In genomic region chrX:7947108-7947899, GRCm38 (mm10) we compare ENCODE assay signal across 8 mouse cellular contexts. TPM values are rescaled to one million over a fixed set of nuclear protein-coding genes. Genes with fewer than 3 reads are reported as not detected.
DNase-seq lines count a peak whose midpoint lies in the region; ATAC-seq and TF ChIP-seq lines count a peak whose summit lies in the region.

TSS of gene Hdac6 (minus strand) at chrX:7947889.

- peak; percentile 44 for ATAC-seq in heart, embryonic 11.5 days (replicated peaks; ENCODE audit: insufficient number of reproducible peaks, low FRiP score, low TSS enrichment)
- ATAC-seq in kidney, embryonic 14.5 days (ENCODE audit: low FRiP score, low TSS enrichment): peak; percentile 53
- ATAC-seq in liver, embryonic 15.5 days (ENCODE audit: insufficient read depth): no peak

- WGBS in spleen, adult 2 months: 29% methylated on average over 37 of the region's 37 CpGs
- 8% methylated on average over 36 of the region's 37 CpGs for WGBS in cerebellum, adult 2 months
- 13% methylated on average over 35 of the region's 37 CpGs for WGBS in heart, embryonic 11.5 days (ENCODE audit: insufficient replicate concordance)
- 32% methylated on average over 35 of the region's 37 CpGs for WGBS in kidney, embryonic 14.5 days
- 16% methylated on average over 37 of the region's 37 CpGs for WGBS in liver, embryonic 15.5 days (ENCODE audit: insufficient replicate concordance)

- H3K36me3 ChIP-seq in spleen, adult 2 months (ENCODE audit: control insufficient read depth, insufficient read depth, low read length): no peaks in the 10 kb centered on the region
- no peaks in the 10 kb centered on the region for H3K36me3 ChIP-seq in heart, embryonic 11.5 days (ENCODE audit: control insufficient read depth, insufficient read depth, low read length)
- no peaks in the 10 kb centered on the region for H3K36me3 ChIP-seq in kidney, embryonic 14.5 days (ENCODE audit: control insufficient read depth, insufficient read depth, low read length)
- H3K36me3 ChIP-seq in liver, embryonic 15.5 days (replicated peaks): no peaks in the 10 kb centered on the region

- no peaks in the 10 kb centered on the region for H3K27me3 ChIP-seq in spleen, adult 2 months (ENCODE audit: control insufficient read depth, insufficient read depth, low read length)
- no peaks in the 10 kb centered on the region for H3K27me3 ChIP-seq in cerebellum, adult 2 months (ENCODE audit: control insufficient read depth, insufficient read depth, low read length)
- H3K27me3 ChIP-seq in heart, embryonic 11.5 days (ENCODE audit: control insufficient read depth, insufficient read depth, low read length): no peaks in the 10 kb centered on the region
- H3K27me3 ChIP-seq in kidney, embryonic 14.5 days (ENCODE audit: control insufficient read depth, insufficient read depth, low read length): no peaks in the 10 kb centered on the region
- no peaks in the 10 kb centered on the region for H3K27me3 ChIP-seq in liver, embryonic 15.5 days

- H3K27ac ChIP-seq in spleen, adult 2 months (ENCODE audit: insufficient read depth, low read length): 0 out of 2 replicates have a peak within 1 kb of the TSS, but pooled peaks have one; percentile 13
- peak within 1 kb of the TSS; percentile 65; the same call in 1 of the 2 replicates for H3K27ac ChIP-seq in cerebellum, adult 2 months (ENCODE audit: insufficient read depth, low read length)
- H3K27ac ChIP-seq in heart, embryonic 11.5 days (ENCODE audit: low read depth, low read length): peak within 1 kb of the TSS; percentile 35; the same call in 1 of the 2 replicates
- H3K27ac ChIP-seq in kidney, embryonic 14.5 days (ENCODE audit: low read depth, low read length): peak within 1 kb of the TSS; percentile 2; the same call in 1 of the 2 replicates
- peak within 1 kb of the TSS; percentile 55; the same call in 1 of the 2 replicates for H3K27ac ChIP-seq in liver, embryonic 15.5 days (replicated peaks)

- H3K4me2 ChIP-seq in heart, embryonic 11.5 days: peak within 1 kb of the TSS; percentile 62
- peak within 1 kb of the TSS; percentile 47 for H3K4me2 ChIP-seq in kidney, embryonic 14.5 days (replicated peaks; ENCODE audit: low read depth, low read length)
- H3K4me2 ChIP-seq in liver, embryonic 15.5 days: peak within 1 kb of the TSS; percentile 79

- no peaks in the 10 kb centered on the region for H3K9me3 ChIP-seq in heart, embryonic 11.5 days (replicated peaks; ENCODE audit: control insufficient read depth, low read length)
- no peaks in the 10 kb centered on the region for H3K9me3 ChIP-seq in kidney, embryonic 14.5 days (ENCODE audit: control insufficient read depth, low read length)
- no peaks in the 10 kb centered on the region for H3K9me3 ChIP-seq in liver, embryonic 15.5 days (replicated peaks)

- no peak for TF ChIP-seq CTCF in spleen, adult 2 months (IDR thresholded peaks at IDR 0.05; ENCODE audit: extremely low read depth, insufficient read depth, insufficient read length, insufficient replicate concordance)
- no peak for TF ChIP-seq CTCF in cerebellum, adult 2 months (IDR thresholded peaks at IDR 0.05; ENCODE audit: borderline replicate concordance, insufficient read depth, low read depth, low read length)

- no peak for TF ChIP-seq POLR2A in spleen, adult 2 months (IDR thresholded peaks at IDR 0.05; ENCODE audit: low read depth, low read length)
- 0 out of 2 replicates have a peak, but pooled peaks have one; percentile 23 for TF ChIP-seq POLR2A in cerebellum, adult 2 months (IDR thresholded peaks at IDR 0.05; ENCODE audit: borderline replicate concordance, insufficient read depth, low read length)

- DNase-seq in spleen, adult 2 months (ENCODE audit: low read depth in 1 of 2, low spot score in 2 of 2): no peak
- no peak for DNase-seq in spleen, postnatal 36 days (ENCODE audit: low spot score in 2 of 2)
- peak; percentile 12 to 26 for DNase-seq in cerebellum, adult 2 months
- DNase-seq in right cerebral cortex, postnatal 36 days (ENCODE audit: low spot score in 2 of 2): no peak
- DNase-seq in urinary bladder, postnatal 10 days (ENCODE audit: low spot score): no peak

- peak within 1 kb of the TSS; percentile 67; the same call in 1 of the 2 replicates for H3K9ac ChIP-seq in heart, embryonic 11.5 days (ENCODE audit: low read depth, low read length)
- H3K9ac ChIP-seq in kidney, embryonic 14.5 days (ENCODE audit: low read depth, low read length): peak within 1 kb of the TSS; percentile 58
- peak within 1 kb of the TSS; percentile 59 for H3K9ac ChIP-seq in liver, embryonic 15.5 days

- H3K4me1 ChIP-seq in spleen, adult 2 months (ENCODE audit: control insufficient read depth, insufficient read depth, insufficient read length): no peaks in the 10 kb centered on the region; the same call in 1 of the 2 replicates
- H3K4me1 ChIP-seq in cerebellum, adult 2 months (ENCODE audit: control insufficient read depth, insufficient read depth, low read length): no peaks in the 10 kb centered on the region
- H3K4me1 ChIP-seq in heart, embryonic 11.5 days (ENCODE audit: control insufficient read depth, insufficient read depth, low read length): no peaks in the 10 kb centered on the region
- no peaks in the 10 kb centered on the region for H3K4me1 ChIP-seq in kidney, embryonic 14.5 days (ENCODE audit: control insufficient read depth, insufficient read depth, low read length)
- H3K4me1 ChIP-seq in liver, embryonic 15.5 days (replicated peaks): peaks cover 10% of the 10 kb centered on the region

- H3K4me3 ChIP-seq in spleen, adult 2 months (ENCODE audit: extremely low read depth, insufficient read depth, insufficient read length): peak within 1 kb of the TSS; percentile 69
- peak within 1 kb of the TSS; percentile 94 for H3K4me3 ChIP-seq in cerebellum, adult 2 months (replicated peaks; ENCODE audit: insufficient read depth, low read depth, low read length)
- peak within 1 kb of the TSS; percentile 53 for H3K4me3 ChIP-seq in heart, embryonic 11.5 days (ENCODE audit: low read depth, low read length)
- H3K4me3 ChIP-seq in kidney, embryonic 14.5 days (ENCODE audit: low read length): peak within 1 kb of the TSS; percentile 49
- H3K4me3 ChIP-seq in liver, embryonic 15.5 days (replicated peaks): peak within 1 kb of the TSS; percentile 64

RNA-seq across cellular contexts. Expression of gene Hdac6, which starts in this region (rescaled TPM):
- polyA plus RNA-seq in spleen, adult 2 months (2012; rRNA removed): 16.9 and 17.2 TPM in 2 replicates
- 66.2 and 71.0 TPM in 2 replicates for polyA plus RNA-seq in cerebellum, adult 2 months (2012; rRNA removed)
- 23.8 and 27.2 TPM in 2 replicates for polyA plus RNA-seq in heart, embryonic 11.5 days (2014; fragmentation: Nextera tagmentation; extraction: Ambion mirVana)
- polyA plus RNA-seq in kidney, embryonic 14.5 days (2014; fragmentation: Nextera tagmentation; extraction: Ambion mirVana): 28.7 and 51.3 TPM in 2 replicates
- 10.7 and 12.1 TPM in 2 replicates for polyA plus RNA-seq in liver, embryonic 15.5 days (2015; fragmentation: Nextera tagmentation; extraction: Ambion mirVana)

Comparison
In these comparisons a context has a peak if more than half of its experiments do, and no peak if none do; other contexts are left out.
1. DNase-seq: peak in cerebellum, adult 2 months (2 of 2); none in spleen, adult 2 months (0 of 2), spleen, postnatal 36 days (0 of 2), right cerebral cortex, postnatal 36 days (0 of 2) and urinary bladder, postnatal 10 days (single experiment).
2. H3K27ac ChIP-seq: peak in every context shown above with its lines; median percentile 65 in cerebellum, adult 2 months; 55 in liver, embryonic 15.5 days; 35 in heart, embryonic 11.5 days; 13 in spleen, adult 2 months; 2 in kidney, embryonic 14.5 days.
3. Peak in every context shown above with its lines, with median percentiles within 50 percentile points of each other: H3K4me3 ChIP-seq, H3K4me2 ChIP-seq and H3K9ac ChIP-seq.